9 mouse cellular contexts compared by ENCODE assay signal in genomic region chr7:98704276-98704675, GRCm38 (mm10). TPM values are rescaled to one million over a fixed set of nuclear protein-coding genes. Genes with fewer than 3 reads are reported as not detected.
DNase-seq lines count a peak whose midpoint lies in the region; ATAC-seq and TF ChIP-seq lines count a peak whose summit lies in the region.
"Had no signal": no experiment of that assay in that cellular context is flagged by ENCODE, and none has a peak within 500 bp of the region (broad histone marks: within the 10 kb centered on the region; RNA-seq: fewer than 3 reads in every experiment).

No protein-coding gene starts in this region.

- 59% methylated on average over 5 of the region's 5 CpGs for WGBS in forebrain, postnatal 0 days
- WGBS in liver, embryonic 13.5 days (ENCODE audit: insufficient replicate concordance), result 38% methylated on average over 5 of the region's 5 CpGs

- H3K27ac ChIP-seq in forebrain, postnatal 0 days (ENCODE audit: low read depth, low read length), result no peak overlapping the region
- 0 out of 2 replicates have a peak overlapping the region, but pooled peaks have one; percentile 85 for H3K27ac ChIP-seq in liver, embryonic 13.5 days

- H3K27me3 ChIP-seq in erythroblast, embryonic 14.5 days (ENCODE audit: control insufficient read depth), result no peaks in the 10 kb centered on the region
- H3K27me3 ChIP-seq in C2C12 (ENCODE audit: control insufficient read depth, insufficient read depth, insufficient read length), result no peaks in the 10 kb centered on the region
- no peaks in the 10 kb centered on the region for H3K27me3 ChIP-seq in forebrain, postnatal 0 days (ENCODE audit: insufficient read depth, low read length)
- H3K27me3 ChIP-seq in liver, embryonic 13.5 days, result no peaks in the 10 kb centered on the region

- no peak overlapping the region for H3ac ChIP-seq in C2C12 (ENCODE audit: control insufficient read depth, insufficient read length, low read depth)

- H3K4me1 ChIP-seq in erythroblast, embryonic 14.5 days (ENCODE audit: control insufficient read depth), result peaks cover 26% of the 10 kb centered on the region
- peaks cover 11% of the 10 kb centered on the region for H3K4me1 ChIP-seq in forebrain, postnatal 0 days (ENCODE audit: insufficient read depth)
- H3K4me1 ChIP-seq in liver, embryonic 13.5 days (replicated peaks), result peaks cover 35% of the 10 kb centered on the region

- peak overlapping the region; percentile 95 for H3K4me3 ChIP-seq in erythroblast, embryonic 14.5 days (replicated peaks)
- H3K4me3 ChIP-seq in C2C12 (ENCODE audit: insufficient read depth, poor library complexity, severe bottlenecking), result peak overlapping the region; percentile 69
- peak overlapping the region; percentile 84 for H3K4me3 ChIP-seq in forebrain, postnatal 0 days (ENCODE audit: low read depth, low read length)
- peak overlapping the region; percentile 90 for H3K4me3 ChIP-seq in liver, embryonic 13.5 days (replicated peaks)

- H3K79me2 ChIP-seq in C2C12 (ENCODE audit: control insufficient read depth, insufficient read depth), result peaks cover 61% of the 10 kb centered on the region

- DNase-seq in forebrain, postnatal 0 days, result no peak
- no peak for DNase-seq in liver, embryonic 13.5 days
- no peak for DNase-seq in spleen, adult 12 weeks (ENCODE audit: low spot score)
- DNase-seq in left cerebral cortex, postnatal 4 days, result no peak
- DNase-seq: gastrocnemius, postnatal 25 days had no signal

- intact Hi-C loops in left cerebral cortex, postnatal 4 days (cut with DNase I), result loop anchor here (5.0 kb wide), 1 partner anchor 47 kb away; the partner anchor contains the start of gene Emsy

- H3K4me2 ChIP-seq in forebrain, postnatal 0 days (ENCODE audit: low read depth), result peak overlapping the region; percentile 72
- peak overlapping the region; percentile 93 for H3K4me2 ChIP-seq in liver, embryonic 13.5 days

- peak overlapping the region; percentile 82; the same call in 1 of the 2 replicates for H3K9ac ChIP-seq in forebrain, postnatal 0 days
- H3K9ac ChIP-seq in liver, embryonic 13.5 days, result peak overlapping the region; percentile 96

- no peak for ATAC-seq in erythroblast, adult 5-6 weeks (replicated peaks; ENCODE audit: low FRiP score, poor library complexity, severe bottlenecking)
- ATAC-seq in forebrain, postnatal 0 days, result no peak
- ATAC-seq in liver, embryonic 13.5 days (ENCODE audit: low read depth), result no peak
- ATAC-seq in activated CD4-positive, CD25-positive, alpha-beta regulatory T cell, adult 4 months, result no peak

- no peak for TF ChIP-seq CTCF in C2C12 (IDR thresholded peaks at IDR 0.05; ENCODE audit: control insufficient read depth, insufficient read depth, insufficient read length)
- no peak for TF ChIP-seq CTCF in forebrain, postnatal 0 days (IDR thresholded peaks at IDR 0.05; ENCODE audit: low read depth)

- no peaks in the 10 kb centered on the region for H3K9me3 ChIP-seq in erythroblast, embryonic 14.5 days (ENCODE audit: control insufficient read depth, low read length)
- no peaks in the 10 kb centered on the region for H3K9me3 ChIP-seq in forebrain, postnatal 0 days (ENCODE audit: low read length)
- H3K9me3 ChIP-seq in liver, embryonic 13.5 days (replicated peaks), result no peaks in the 10 kb centered on the region

- H3K36me3 ChIP-seq in erythroblast, embryonic 14.5 days (ENCODE audit: control insufficient read depth), result peaks cover 17% of the 10 kb centered on the region
- peaks cover 6% of the 10 kb centered on the region for H3K36me3 ChIP-seq in C2C12 (ENCODE audit: control insufficient read depth, insufficient read depth)
- H3K36me3 ChIP-seq in forebrain, postnatal 0 days (ENCODE audit: insufficient read depth), result no peaks in the 10 kb centered on the region
- no peaks in the 10 kb centered on the region for H3K36me3 ChIP-seq in liver, embryonic 13.5 days

- peaks cover 45% of the 10 kb centered on the region for H3K79me3 ChIP-seq in C2C12 (ENCODE audit: low read depth)

TF ChIP-seq in C2C12, 6 proteins besides CTCF, POLR2A, EP300 and RAD21:
- TF ChIP-seq MYOD1 (IDR thresholded peaks at IDR 0.05; ENCODE audit: control insufficient read depth, insufficient read length, low read depth), result no peak
- no peak for TF ChIP-seq FOSL1 (IDR thresholded peaks at IDR 0.05; ENCODE audit: insufficient read depth, low read length, poor library complexity, severe bottlenecking)
- TF ChIP-seq CEBPB (IDR thresholded peaks at IDR 0.05; ENCODE audit: low read depth), result no peak

RNA-seq across cellular contexts. Expression of gene Thap12, which starts 1.4 kb away (rescaled TPM):
- polyA plus RNA-seq in erythroblast, embryonic 14.5 days (2012), result 0.30 and 0.42 TPM in 2 replicates
- total RNA-seq in erythroblast, adult 5-6 weeks (2015; ENCODE audit: low replicate concordance), result 4.8 and 11.3 TPM in 2 replicates
- total RNA-seq in erythroblast, adult 5-6 weeks (2017; ENCODE audit: low replicate concordance), result 7.2 and 11.8 TPM in 2 replicates
- 22.3 TPM for polyA plus RNA-seq in C2C12 (2012; fragmentation: generic; extraction: Trizol)
- 88.8 and 97.3 TPM in 2 replicates for total RNA-seq in forebrain, postnatal 0 days (2014; rRNA removed)
- 45.1 and 51.3 TPM in 2 replicates for polyA plus RNA-seq in forebrain, postnatal 0 days (2015; fragmentation: Nextera tagmentation; extraction: Ambion mirVana)
- 15.7 and 17.7 TPM in 2 replicates for polyA plus RNA-seq in liver, embryonic 13.5 days (2015; fragmentation: Nextera tagmentation; extraction: Ambion mirVana)
- total RNA-seq in left cerebral cortex, postnatal 4 days (2021), result 10 to 100 TPM; 65.0 to 72.7 TPM
- polyA plus RNA-seq in activated CD4-positive, CD25-positive, alpha-beta regulatory T cell, adult 4 months (2017; shearing (Covaris generic)), result 10 to 100 TPM; 12.0 to 16.6 TPM

RNA-seq across cellular contexts. Expression of gene Emsy, which starts 47.7 kb away (rescaled TPM):
- 0.29 and 0.51 TPM in 2 replicates for polyA plus RNA-seq in erythroblast, embryonic 14.5 days (2012)
- total RNA-seq in erythroblast, adult 5-6 weeks (2015; ENCODE audit: low replicate concordance), result 69.6 and 81.7 TPM in 2 replicates
- 50.3 and 55.3 TPM in 2 replicates for total RNA-seq in erythroblast, adult 5-6 weeks (2017; ENCODE audit: low replicate concordance)
- polyA plus RNA-seq in C2C12 (2012; fragmentation: generic; extraction: Trizol), result 12.1 TPM
- 31.9 and 52.4 TPM in 2 replicates for total RNA-seq in forebrain, postnatal 0 days (2014; rRNA removed)
- 23.9 and 26.8 TPM in 2 replicates for polyA plus RNA-seq in forebrain, postnatal 0 days (2015; fragmentation: Nextera tagmentation; extraction: Ambion mirVana)
- 4.6 and 8.4 TPM in 2 replicates for polyA plus RNA-seq in liver, embryonic 13.5 days (2015; fragmentation: Nextera tagmentation; extraction: Ambion mirVana)
- total RNA-seq in left cerebral cortex, postnatal 4 days (2021), result 10 to 100 TPM; 59.8 to 63.0 TPM
- 10 to 100 TPM; 56.4 to 59.1 TPM for polyA plus RNA-seq in activated CD4-positive, CD25-positive, alpha-beta regulatory T cell, adult 4 months (2017; shearing (Covaris generic))
